Mouse (Mus musculus): ENCODE measurements at regions not wholly inside any gene's neighbourhood (a gene's known extent, or its start where the extent isn't known, plus 50 kb on each side); places are given as distances from the start of the nearest gene placed in this dataset.
"Not testable (repeated sequence)": the region's sequence is repeated elsewhere in the genome, so short reads cannot be mapped to it uniquely, and the experiment has no call there.

DNA sequence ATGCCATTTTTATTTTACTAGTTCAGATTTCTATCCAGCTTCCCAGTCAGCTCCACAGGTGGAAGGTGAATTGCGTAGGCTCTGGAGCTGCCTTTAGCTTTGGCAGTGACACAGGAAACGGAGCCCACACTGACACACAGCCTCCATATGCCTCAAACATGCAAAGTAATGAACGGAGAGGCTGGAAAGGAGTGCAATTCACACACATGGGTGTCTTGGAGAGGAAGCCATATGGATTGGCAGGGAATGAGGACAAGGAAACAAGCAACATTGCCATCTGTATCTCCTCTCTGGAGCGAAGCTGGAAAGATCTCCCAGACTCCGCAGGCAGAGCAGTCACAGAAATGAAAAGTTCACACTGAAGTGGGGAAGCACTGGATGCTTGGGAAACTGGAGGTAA, 201.6 kb upstream of the 4930452B06Rik start:
- peak; percentile 92 for DNase-seq (ENCODE audit: low read depth, low spot score)

DNA sequence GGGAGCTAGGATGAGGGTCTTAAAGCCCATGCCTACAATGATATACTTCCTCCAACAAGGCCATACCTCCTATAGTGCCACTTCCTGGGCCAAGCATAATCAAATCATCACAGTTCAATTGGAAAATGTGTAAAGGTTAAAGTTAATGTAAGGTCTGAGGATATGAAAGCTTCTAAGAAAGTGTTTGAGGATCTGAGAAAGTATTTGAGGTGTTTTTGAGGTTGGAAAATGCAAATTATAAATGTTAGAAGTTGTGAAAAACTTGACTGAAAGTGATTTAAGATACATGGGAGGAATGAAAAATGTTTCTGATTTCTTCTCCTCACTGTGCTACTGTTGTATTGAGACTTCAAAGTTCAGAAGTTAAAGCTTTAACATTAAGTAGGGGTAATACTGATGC, 185.5 kb upstream of the 4930452B06Rik start:
- no peak for DNase-seq (ENCODE audit: low read depth, low spot score)

DNA sequence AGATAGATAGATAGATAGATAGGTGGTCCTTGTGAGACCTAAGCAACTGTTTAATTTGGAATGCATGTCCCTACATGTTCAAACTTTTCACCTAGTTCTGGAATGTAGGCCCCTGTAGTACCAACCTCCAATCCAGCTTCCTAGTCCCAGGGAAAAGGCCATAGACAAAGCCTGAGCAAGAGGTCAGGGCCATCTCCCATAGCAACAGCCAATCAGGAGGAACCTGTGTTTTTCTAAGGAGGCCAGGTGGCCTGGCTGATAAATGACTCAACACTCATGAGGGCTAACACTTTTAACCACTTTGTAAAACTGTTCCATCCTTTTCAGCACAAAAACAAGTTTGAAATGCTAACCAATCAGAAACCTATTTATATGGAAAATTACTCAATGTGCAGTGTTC, 184.2 kb upstream of the 4930452B06Rik start:
- no peak for DNase-seq (ENCODE audit: low read depth, low spot score)

DNA sequence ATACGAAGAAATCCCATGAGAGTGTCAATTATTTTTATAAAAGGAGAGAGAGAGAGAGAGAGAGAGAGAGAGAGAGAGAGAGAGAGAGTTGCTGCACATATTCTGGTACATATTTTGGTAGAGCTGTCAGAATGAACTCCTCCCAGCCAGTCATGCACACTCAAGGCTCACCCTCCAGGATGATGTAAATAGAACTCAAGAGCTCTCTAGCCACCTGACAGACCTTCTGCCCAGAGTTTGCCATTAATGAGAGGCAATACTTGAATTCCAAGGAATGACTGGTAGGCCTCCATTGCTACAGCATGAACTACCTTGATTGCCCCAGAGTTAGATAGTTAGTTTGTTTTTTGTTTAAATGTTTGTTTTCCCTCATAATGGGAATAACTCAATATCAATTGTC, 167.5 kb upstream of the 4930452B06Rik start:
- no peak for DNase-seq (ENCODE audit: low read depth, low spot score)

DNA sequence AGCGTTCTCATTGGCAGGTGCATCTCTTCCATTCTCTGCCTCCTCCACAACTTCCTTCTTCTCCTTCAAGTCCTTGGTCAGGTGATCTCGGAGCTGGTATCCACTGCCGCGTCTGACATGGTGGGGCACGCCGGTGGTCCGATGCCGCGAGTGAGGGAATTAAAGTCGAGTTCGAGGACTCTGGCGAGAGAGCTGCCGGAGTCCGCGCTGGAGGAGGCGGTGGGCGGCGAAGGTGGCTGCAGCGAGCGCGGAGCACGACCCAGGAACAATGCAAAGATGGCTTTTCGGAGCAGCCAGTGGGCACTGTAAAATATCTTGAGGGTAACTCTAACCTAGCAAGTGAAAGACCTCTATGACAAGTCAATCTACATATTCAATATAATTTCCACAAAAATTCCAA, 134.2 kb upstream of the 4930452B06Rik start:
- DNase-seq (ENCODE audit: low read depth, low spot score) = not testable (repeated sequence)

DNA sequence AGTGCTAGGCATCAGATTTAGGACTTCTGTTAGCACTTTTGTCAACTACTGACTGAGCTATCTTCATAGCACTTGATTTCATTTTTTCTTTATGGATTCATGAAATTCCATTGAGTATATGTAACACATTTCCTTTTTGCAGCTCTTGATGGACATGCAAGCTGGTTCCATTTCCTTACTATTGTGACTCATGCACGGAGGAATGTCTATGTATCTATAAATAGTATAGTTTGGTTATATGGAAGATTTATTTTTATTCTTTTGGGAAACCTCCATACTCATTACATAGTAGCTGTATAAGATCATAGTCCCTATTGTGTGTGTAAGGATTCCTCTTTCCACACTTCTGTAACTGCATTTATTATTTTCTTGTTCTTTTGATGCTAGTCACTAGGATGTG, 123.3 kb upstream of the 4930452B06Rik start:
- DNase-seq (ENCODE audit: low read depth, low spot score) = peak; percentile 3

DNA sequence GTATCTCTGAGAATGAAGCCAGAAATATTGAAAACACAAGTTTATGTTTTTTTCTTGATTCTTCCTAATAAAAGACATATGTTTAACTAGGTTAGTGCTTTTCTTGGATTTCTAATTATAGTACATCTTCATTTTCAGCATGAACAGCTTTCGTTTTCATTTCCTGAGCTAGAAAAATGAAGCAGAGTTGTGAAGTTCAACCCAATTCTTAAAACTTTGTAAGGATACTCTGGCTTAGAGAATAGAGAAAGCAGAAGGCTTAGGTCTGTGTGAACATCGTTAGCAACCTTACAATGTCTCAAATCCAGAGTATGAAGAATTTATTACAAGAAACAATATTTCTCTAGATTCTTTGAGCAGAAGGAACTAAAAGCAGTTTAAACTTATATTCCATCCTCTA, 94.5 kb upstream of the 4930452B06Rik start:
- peak; percentile 23 for DNase-seq (ENCODE audit: low read depth, low spot score)

DNA sequence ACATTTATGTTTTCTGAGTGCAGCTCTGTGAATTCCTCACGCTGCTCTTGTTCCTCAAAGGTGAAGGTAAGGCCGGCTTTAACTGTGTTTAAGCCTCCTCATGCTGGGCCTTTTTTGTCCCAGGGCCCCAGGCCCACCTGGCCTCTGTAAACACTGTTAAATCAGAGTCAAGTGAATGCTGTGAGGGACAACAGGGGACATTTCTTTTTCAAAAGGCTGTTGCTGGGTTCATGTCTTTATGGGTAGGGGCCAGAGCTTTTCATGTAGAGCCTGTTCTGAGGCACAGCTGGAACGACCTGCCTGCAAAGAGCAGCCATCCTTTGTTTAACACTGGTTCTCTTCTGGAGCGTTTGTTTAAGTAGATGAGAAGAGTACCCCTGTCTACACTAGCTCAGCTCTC, 70.8 kb upstream of the 4930452B06Rik start:
- no peak for DNase-seq (ENCODE audit: low read depth, low spot score)

DNA sequence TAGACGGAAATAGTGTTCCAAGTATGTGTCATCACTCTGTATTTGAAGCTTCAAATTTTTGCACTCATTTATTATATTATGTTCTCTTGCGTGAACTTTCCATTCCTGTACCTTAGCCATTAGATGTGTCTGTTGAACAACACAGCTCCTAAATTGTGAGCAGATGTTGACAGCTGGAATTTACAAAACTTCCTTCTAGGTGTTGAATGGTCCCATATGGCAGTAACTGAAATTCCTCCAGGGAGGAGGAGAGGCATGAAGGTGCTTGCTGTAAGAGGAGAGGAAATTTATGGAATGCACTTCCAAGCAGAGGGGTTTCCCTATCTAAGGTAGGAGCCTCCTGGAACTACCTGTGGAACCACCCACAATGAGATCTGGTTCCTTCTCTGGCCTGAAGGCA, 67.2 kb upstream of the 4930452B06Rik start:
- no peak for DNase-seq (ENCODE audit: low read depth, low spot score)

DNA sequence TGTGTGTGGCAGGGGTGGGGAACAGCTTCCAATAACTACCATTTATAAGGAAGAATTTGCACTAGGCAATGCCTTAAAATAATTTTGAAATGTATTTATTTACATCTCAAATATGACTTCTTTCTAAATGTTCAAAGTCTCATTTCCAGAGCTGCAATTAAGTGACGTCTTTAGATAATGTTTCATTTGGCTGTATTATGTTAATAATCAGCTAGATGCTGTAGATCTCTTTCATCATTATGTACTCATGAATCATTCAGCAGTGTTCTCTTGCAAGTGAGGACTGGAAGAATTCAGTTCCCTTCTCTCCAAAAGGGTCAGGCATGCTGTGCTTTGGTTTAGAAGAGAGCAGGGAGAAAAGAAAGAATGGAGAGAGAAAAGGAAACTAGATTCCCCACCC, 61.3 kb upstream of the 4930452B06Rik start:
- DNase-seq (ENCODE audit: low read depth, low spot score) = peak; percentile 10
